Mouse (Mus musculus) lung, embryonic 14.5 days (tissue): ENCODE measurements at regions not wholly inside any gene's neighbourhood (a gene's known extent, or its start where the extent isn't known, plus 50 kb on each side); places are given as distances from the start of the nearest gene placed in this dataset.

Source experiments
- ATAC-seq: fragments of 200-750 bp; cut with Nextera tagmentation; 2 replicates; pipeline ENCODE4 v1.8.0; 2017; ENCODE audit warnings: mild to moderate bottlenecking, moderate TSS enrichment, moderate library complexity; ENCODE audit not compliant: insufficient read depth
- DNase-seq: peaks from one replicate; pipeline ENCODE4 v3.0.0-alpha.2; 2015
- H3K27ac ChIP-seq: fragments of 300-500 bp; sonication (generic); 2 replicates; pipeline ENCODE4 v1.5.1; 2014; ENCODE audit warnings: low read depth, mild to moderate bottlenecking, moderate library complexity
- H3K27me3 ChIP-seq: fragments of 300-500 bp; sonication (generic); 2 replicates; pipeline ENCODE4 v1.6.1; 2014; ENCODE audit warnings: low read length, control low read depth; ENCODE audit not compliant: insufficient read depth
- H3K36me3 ChIP-seq: fragments of 300-500 bp; sonication (generic); 2 replicates; pipeline ENCODE4 v1.6.1; 2014; ENCODE audit warnings: control low read depth; ENCODE audit not compliant: insufficient read depth
- H3K4me1 ChIP-seq: fragments of 300-500 bp; sonication (generic); 2 replicates; pipeline ENCODE4 v1.6.1; 2014; ENCODE audit warnings: antibody characterized with exemption, control low read depth; ENCODE audit not compliant: insufficient read depth
- H3K4me2 ChIP-seq: fragments of 300-500 bp; sonication (generic); 2 replicates; pipeline ENCODE4 v1.6.1; 2014; ENCODE audit warnings: mild to moderate bottlenecking
- H3K4me3 ChIP-seq: fragments of 300-500 bp; sonication (generic); 2 replicates; pipeline ENCODE4 v1.5.1; 2014; ENCODE audit warnings: low read depth, low read length
- H3K9ac ChIP-seq: fragments of 300-500 bp; sonication (generic); 2 replicates; pipeline ENCODE4 v1.6.1; 2014
- H3K9me3 ChIP-seq: fragments of 300-500 bp; sonication (generic); 2 replicates; pipeline ENCODE4 v1.6.1; 2016; ENCODE audit warnings: low read depth, low read length, control low read depth
- CTCF ChIP-seq: IDR thresholded peaks from 2 replicates; pipeline ENCODE4 v1.5.1; 2016; ENCODE audit warnings: antibody characterized with exemption, low read depth
- WGBS: fragments of 180-500 bp; shearing (Covaris S2); extraction: QIAGEN DNeasy Blood & Tissue Kit; methylation state at CpG from one replicate; pipeline ENCODE4 v1.1.7; 2014; 5-methylcytosine and 5-hydroxymethylcytosine counted together

- no peak overlapping the region for H3K4me3 ChIP-seq
- H3K36me3 ChIP-seq: no peaks in the 10 kb centered on the region
- H3K4me1 ChIP-seq: no peaks in the 10 kb centered on the region
- H3K9ac ChIP-seq: no peak overlapping the region
- H3K27ac ChIP-seq: no peak overlapping the region
- no peak for TF ChIP-seq CTCF
- 64% methylated on average over 5 of the region's 5 CpGs for WGBS
- no peak for ATAC-seq
- H3K9me3 ChIP-seq: no peaks in the 10 kb centered on the region
- H3K4me2 ChIP-seq: no peak overlapping the region
- H3K27me3 ChIP-seq: no peaks in the 10 kb centered on the region
- DNase-seq: no peak
Observed at GRCm38 (mm10) chr2:79159336-79159735, 95.9 kb upstream of the Itga4 start.

GRCm38 (mm10) chr2:79172967-79173919 lies 82.0 kb upstream of the Itga4 start:
- Histone ChIP-seq H3K27ac (no peak overlapping the region), H3K9ac (no peak overlapping the region), H3K4me2 (no peak overlapping the region), H3K27me3 (no peaks in the 10 kb centered on the region), H3K4me3 (no peak overlapping the region), H3K9me3 (no peaks in the 10 kb centered on the region), H3K4me1 (no peaks in the 10 kb centered on the region), H3K36me3 (no peaks in the 10 kb centered on the region)
- DNase-seq: no peak
- WGBS: 57% methylated on average over 7 of the region's 7 CpGs
- no peak for TF ChIP-seq CTCF
- ATAC-seq: no peak

- WGBS: 85% methylated on average over 4 of the region's 4 CpGs
- H3K27ac ChIP-seq: no peak overlapping the region
- no peaks in the 10 kb centered on the region for H3K27me3 ChIP-seq
- TF ChIP-seq CTCF: no peak
- no peaks in the 10 kb centered on the region for H3K9me3 ChIP-seq
- no peaks in the 10 kb centered on the region for H3K36me3 ChIP-seq
- H3K4me2 ChIP-seq: no peak overlapping the region
- no peak overlapping the region for H3K9ac ChIP-seq
- no peak for ATAC-seq
- H3K4me3 ChIP-seq: no peak overlapping the region
- no peaks in the 10 kb centered on the region for H3K4me1 ChIP-seq
- no peak for DNase-seq
Observed at GRCm38 (mm10) chr2:79174282-79174681, 80.9 kb upstream of the Itga4 start.

- Histone ChIP-seq H3K9ac (no peak overlapping the region), H3K4me1 (no peaks in the 10 kb centered on the region), H3K27ac (no peak overlapping the region), H3K4me2 (no peak overlapping the region), H3K4me3 (no peak overlapping the region), H3K27me3 (no peaks in the 10 kb centered on the region), H3K36me3 (no peaks in the 10 kb centered on the region), H3K9me3 (no peaks in the 10 kb centered on the region)
- TF ChIP-seq CTCF: no peak
- ATAC-seq: no peak
- 70% methylated on average over 7 of the region's 7 CpGs for WGBS
- DNase-seq: no peak
Observed at GRCm38 (mm10) chr2:79180782-79181181, 74.4 kb upstream of the Itga4 start.

- DNase-seq: peak; percentile 46
Observed at GRCm38 (mm10) chr2:79183034-79183630, 72.1 kb upstream of the Itga4 start.

GRCm38 (mm10) chr2:79185234-79186101 lies 69.8 kb upstream of the Itga4 start:
- Histone ChIP-seq H3K4me2 (no peak overlapping the region), H3K9me3 (no peaks in the 10 kb centered on the region), H3K36me3 (no peaks in the 10 kb centered on the region), H3K9ac (no peak overlapping the region), H3K27me3 (no peaks in the 10 kb centered on the region), H3K4me3 (no peak overlapping the region), H3K27ac (no peak overlapping the region), H3K4me1 (no peaks in the 10 kb centered on the region)
- ATAC-seq (no peak), DNase-seq (peak; percentile 47)
- TF ChIP-seq CTCF: no peak
- WGBS: 76% methylated on average over 11 of the region's 11 CpGs

More at GRCm38 (mm10) chr2:79183034-79183630, 72.1 kb upstream of the Itga4 start:
- H3K4me1 ChIP-seq: no peaks in the 10 kb centered on the region
- no peak for TF ChIP-seq CTCF
- H3K4me2 ChIP-seq: no peak overlapping the region
- no peak overlapping the region for H3K9ac ChIP-seq
- no peak overlapping the region for H3K27ac ChIP-seq
- no peaks in the 10 kb centered on the region for H3K9me3 ChIP-seq
- WGBS: 59% methylated on average over 7 of the region's 7 CpGs
- no peak overlapping the region for H3K4me3 ChIP-seq
- no peaks in the 10 kb centered on the region for H3K27me3 ChIP-seq
- ATAC-seq: no peak
- no peaks in the 10 kb centered on the region for H3K36me3 ChIP-seq
